Mouse (Mus musculus) midbrain, embryonic 10.5 days (tissue): ENCODE measurements around the gene Dock2. TPM values are rescaled to one million over a fixed set of nuclear protein-coding genes. Genes with fewer than 3 reads are reported as not detected.
A peak's percentile ranks its signal among the peaks of the same experiment; 100 is the strongest.

Source experiments
- DNase-seq: peaks from one replicate; pipeline ENCODE4 v3.0.0-alpha.2; 2017; ENCODE audit warnings: low spot score
- H3K27ac ChIP-seq: fragments of 300-500 bp; sonication (generic); replicated peaks from 2 replicates; pipeline ENCODE4 v1.5.1; 2016; ENCODE audit warnings: mild to moderate bottlenecking
- H3K27me3 ChIP-seq: fragments of 300-500 bp; sonication (generic); 2 replicates; pipeline ENCODE4 v1.6.1; 2016; ENCODE audit warnings: low read depth, mild to moderate bottlenecking; ENCODE audit not compliant: poor library complexity, severe bottlenecking
- H3K36me3 ChIP-seq: fragments of 300-500 bp; sonication (generic); 2 replicates; pipeline ENCODE4 v1.6.1; 2016; ENCODE audit warnings: mild to moderate bottlenecking, moderate library complexity
- H3K4me1 ChIP-seq: fragments of 300-500 bp; sonication (generic); 2 replicates; pipeline ENCODE4 v1.6.1; 2016
- H3K4me3 ChIP-seq: fragments of 300-500 bp; sonication (generic); 2 replicates; pipeline ENCODE4 v1.5.1; 2016; ENCODE audit warnings: mild to moderate bottlenecking, moderate library complexity
- H3K9me3 ChIP-seq: fragments of 300-500 bp; sonication (generic); replicated peaks from 2 replicates; pipeline ENCODE4 v1.6.1; 2016; ENCODE audit warnings: mild to moderate bottlenecking
- WGBS: fragments of 180-500 bp; shearing (Covaris S2); methylation state at CpG from one replicate; pipeline ENCODE4 v1.1.7; 2016; 5-methylcytosine and 5-hydroxymethylcytosine counted together
- polyA plus RNA-seq: library from polyadenylated mRNA; unstranded; fragments of >200 nt; fragmentation: Nextera tagmentation; extraction: Ambion mirVana; gene quantifications from 2 replicates; pipeline ENCODE4 v1.2.1, GENCODE M21; 2016

The Dock2 gene
- polyA plus RNA-seq, 1 experiment from 2014 or later: 0.69 TPM

DNA sequence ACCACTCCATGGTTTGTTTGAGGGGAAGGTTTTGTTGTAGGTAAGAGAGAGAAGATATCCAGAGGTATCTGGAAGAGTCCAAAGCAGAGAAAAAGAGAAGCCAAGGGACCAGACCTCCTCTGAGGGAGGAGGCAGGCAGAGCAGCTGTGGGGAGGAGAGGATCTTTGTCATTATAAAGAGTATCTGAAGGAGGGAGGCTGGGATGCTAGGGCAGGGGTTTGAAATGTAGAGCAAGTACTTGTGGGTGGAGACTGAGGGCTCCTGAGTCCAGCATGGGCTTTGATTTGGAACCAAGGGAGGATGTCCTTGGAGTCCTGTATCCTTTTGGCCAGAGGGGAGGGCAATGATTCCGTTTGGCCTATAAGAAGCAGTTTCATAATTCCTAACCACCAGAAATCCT is 346.2 kb downstream of the Dock2 start:
- WGBS: 64% methylated on average over 1 of the region's 1 CpGs
- Histone ChIP-seq H3K36me3 (no peaks in the 10 kb centered on the region), H3K4me1 (peaks cover 5% of the 10 kb centered on the region), H3K27me3 (no peaks in the 10 kb centered on the region), H3K27ac (no peak overlapping the region), H3K9me3 (no peaks in the 10 kb centered on the region), H3K4me3 (no peak overlapping the region)
- DNase-seq: no peak

DNA sequence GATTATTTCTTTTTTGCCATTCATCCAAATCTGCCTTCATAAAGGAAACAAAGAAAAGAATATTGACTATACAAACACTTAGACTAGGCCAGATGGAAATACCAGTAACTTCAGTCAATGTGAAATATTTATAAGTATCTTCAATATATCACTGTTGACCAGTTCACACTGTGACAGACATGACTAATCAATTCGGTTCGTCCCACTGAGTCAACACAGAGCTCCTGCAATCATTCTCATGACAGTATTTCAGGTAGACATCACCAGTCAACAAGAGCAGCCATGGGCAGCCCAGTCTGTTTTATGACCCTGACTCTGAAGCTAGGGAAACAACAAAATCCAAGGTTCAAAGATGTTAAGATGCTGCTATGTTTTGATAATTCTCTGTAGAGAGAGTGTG is 351.7 kb downstream of the Dock2 start:
- Histone ChIP-seq H3K27ac (no peak overlapping the region), H3K4me3 (no peak overlapping the region), H3K4me1 (peaks cover 5% of the 10 kb centered on the region), H3K9me3 (no peaks in the 10 kb centered on the region), H3K36me3 (no peaks in the 10 kb centered on the region), H3K27me3 (no peaks in the 10 kb centered on the region)
- DNase-seq: no peak
- 91% methylated on average over 2 of the region's 2 CpGs for WGBS

DNA sequence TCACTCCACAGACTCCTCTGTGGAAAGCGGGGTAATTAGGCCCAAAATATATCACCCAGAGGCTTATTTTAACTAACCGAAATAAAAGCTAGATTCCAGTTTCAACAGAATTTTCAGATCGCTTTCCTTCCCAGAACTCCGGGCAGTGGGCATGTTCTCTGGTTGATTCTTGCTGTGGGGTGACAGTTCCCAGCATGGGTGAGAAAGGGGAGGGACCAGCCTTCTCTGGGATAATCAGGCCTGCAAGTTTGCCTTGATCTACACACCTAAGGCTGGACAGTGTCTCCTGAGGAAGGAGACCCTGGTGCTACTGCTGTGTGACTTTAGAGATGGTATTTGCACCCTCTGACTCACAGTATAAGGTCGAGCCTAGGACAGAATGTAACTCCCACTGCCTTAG is 352.3 kb downstream of the Dock2 start:
- Histone ChIP-seq H3K27me3 (no peaks in the 10 kb centered on the region), H3K4me3 (no peak overlapping the region), H3K4me1 (peaks cover 5% of the 10 kb centered on the region), H3K27ac (no peak overlapping the region), H3K9me3 (no peaks in the 10 kb centered on the region), H3K36me3 (no peaks in the 10 kb centered on the region)
- WGBS: 73% methylated on average over 5 of the region's 5 CpGs
- no peak for DNase-seq

DNA sequence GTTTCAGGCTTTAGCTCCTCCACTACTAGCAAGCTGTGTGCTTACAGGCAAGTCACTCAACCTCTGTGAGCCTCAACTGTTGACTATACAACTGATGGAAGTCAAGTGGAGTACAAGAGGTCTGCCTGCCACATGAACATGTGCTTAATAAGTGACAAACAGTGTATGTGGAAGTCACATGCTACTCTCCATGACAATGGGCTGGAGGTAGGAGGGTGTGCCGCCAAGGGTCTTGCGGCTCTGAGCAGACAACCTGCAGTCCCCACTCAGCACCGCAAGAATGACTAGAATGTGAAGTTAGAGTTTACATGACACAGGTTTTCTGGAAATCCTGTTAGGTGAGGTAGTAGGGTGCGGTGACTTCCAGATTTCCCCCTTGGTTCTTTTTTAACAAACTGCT is 352.8 kb downstream of the Dock2 start:
- DNase-seq: no peak

DNA sequence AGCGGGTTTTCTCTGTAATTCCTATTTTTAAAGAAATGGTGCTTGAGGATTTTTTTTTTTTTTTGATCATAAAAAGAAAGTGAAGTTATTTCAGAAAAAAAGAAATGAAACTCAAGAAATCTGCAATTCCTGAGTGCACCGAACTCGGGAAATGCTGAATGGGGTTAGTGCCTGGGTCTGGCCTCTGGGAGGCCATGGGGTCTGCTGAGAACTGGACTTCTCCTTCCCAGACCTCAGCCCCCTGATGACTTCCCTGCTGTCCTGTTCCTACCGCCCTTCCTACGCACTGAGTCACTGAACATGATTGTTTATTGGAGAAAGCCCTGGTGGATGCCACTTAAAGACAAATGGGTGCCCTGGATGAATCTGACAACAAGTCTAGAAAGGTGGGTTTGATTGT is 356.5 kb downstream of the Dock2 start:
- Histone ChIP-seq H3K27me3 (no peaks in the 10 kb centered on the region), H3K36me3 (no peaks in the 10 kb centered on the region), H3K4me1 (peaks cover 5% of the 10 kb centered on the region), H3K4me3 (no peak overlapping the region), H3K27ac (no peak overlapping the region), H3K9me3 (no peaks in the 10 kb centered on the region)
- DNase-seq: no peak
- WGBS: 87% methylated on average over 5 of the region's 5 CpGs

More for the DNA sequence above, 352.8 kb downstream of the Dock2 start:
- 80% methylated on average over 4 of the region's 4 CpGs for WGBS
- H3K27ac ChIP-seq: no peak overlapping the region
- no peak overlapping the region for H3K4me3 ChIP-seq
- peaks cover 5% of the 10 kb centered on the region for H3K4me1 ChIP-seq
- no peaks in the 10 kb centered on the region for H3K27me3 ChIP-seq
- no peaks in the 10 kb centered on the region for H3K36me3 ChIP-seq
- H3K9me3 ChIP-seq: no peaks in the 10 kb centered on the region

DNA sequence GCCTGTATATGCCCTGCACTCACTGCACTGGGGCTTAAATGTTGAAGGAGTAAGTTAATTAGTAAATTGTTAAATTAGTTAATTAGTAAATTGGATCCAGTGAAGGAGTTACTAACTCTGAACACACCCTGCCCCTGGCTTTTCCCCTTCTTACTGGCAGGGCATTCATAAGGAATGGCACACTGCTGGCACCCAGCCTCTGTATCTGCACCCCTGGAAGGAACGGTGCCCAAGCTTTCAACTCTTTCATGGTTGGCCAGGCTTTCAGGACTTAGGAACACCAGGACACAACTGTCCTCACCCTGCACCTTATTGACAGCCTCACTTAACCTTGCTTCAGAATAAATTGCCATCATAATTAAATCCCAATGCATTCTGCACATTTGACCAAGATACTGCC is 359.1 kb downstream of the Dock2 start:
- no peaks in the 10 kb centered on the region for H3K9me3 ChIP-seq
- no peak for DNase-seq
- WGBS: 83% methylated on average over 1 of the region's 1 CpGs
- H3K36me3 ChIP-seq: no peaks in the 10 kb centered on the region
- no peak overlapping the region for H3K27ac ChIP-seq
- H3K4me1 ChIP-seq: peaks cover 5% of the 10 kb centered on the region
- no peak overlapping the region for H3K4me3 ChIP-seq
- no peaks in the 10 kb centered on the region for H3K27me3 ChIP-seq

DNA sequence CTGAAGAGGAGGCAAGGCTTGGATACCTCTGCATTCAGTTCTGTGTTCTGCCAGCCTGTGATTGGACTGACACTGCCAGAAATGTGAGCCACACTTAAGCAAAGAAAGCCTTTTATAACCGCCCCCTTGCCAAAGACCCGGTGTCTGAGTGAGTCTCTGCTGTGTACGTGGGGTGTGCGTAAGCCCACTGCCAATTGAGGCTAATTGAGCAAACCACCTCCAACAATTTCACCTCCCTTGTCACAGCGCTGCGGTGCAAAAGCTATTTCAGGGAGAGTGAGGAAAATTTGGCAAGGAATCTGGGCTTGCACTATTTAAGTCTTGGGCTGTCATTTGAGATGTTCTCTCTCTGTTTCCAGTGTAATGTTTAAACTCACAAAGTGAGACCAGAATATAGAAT is 362.6 kb downstream of the Dock2 start:
- H3K9me3 ChIP-seq: no peaks in the 10 kb centered on the region

DNA sequence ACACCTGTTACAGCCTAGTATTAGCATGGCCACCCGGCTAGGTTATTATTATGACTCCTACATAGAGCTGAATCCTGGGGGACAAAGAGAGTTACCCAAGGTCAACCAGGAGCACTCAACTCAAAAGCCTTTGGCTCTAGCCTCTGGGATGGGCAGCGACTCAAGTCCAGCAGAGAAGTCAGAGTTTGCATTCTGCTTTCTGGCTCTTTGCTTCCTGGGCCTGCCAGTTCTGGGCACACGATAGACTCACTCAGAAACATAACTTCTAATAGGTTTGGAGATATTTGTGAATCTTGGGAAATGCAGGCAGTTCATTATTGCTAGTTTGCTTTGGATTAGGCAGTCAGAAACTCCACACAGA is 367.1 kb downstream of the Dock2 start:
- 0 out of 2 replicates have a peak, but pooled peaks cover 3% of the 10 kb centered on the region for H3K27me3 ChIP-seq
- 0 out of 2 replicates have a peak overlapping the region, but pooled peaks have one; percentile 17 for H3K27ac ChIP-seq
- no peak for DNase-seq
- no peak overlapping the region for H3K4me3 ChIP-seq
- H3K9me3 ChIP-seq: 0 out of 2 replicates have a peak, but pooled peaks cover 3% of the 10 kb centered on the region
- peaks cover 19% of the 10 kb centered on the region for H3K4me1 ChIP-seq
- H3K36me3 ChIP-seq: no peaks in the 10 kb centered on the region
- WGBS: 75% methylated on average over 3 of the region's 3 CpGs

More for the DNA sequence above, 362.6 kb downstream of the Dock2 start:
- H3K36me3 ChIP-seq: no peaks in the 10 kb centered on the region
- H3K27me3 ChIP-seq: no peaks in the 10 kb centered on the region
- peaks cover 15% of the 10 kb centered on the region for H3K4me1 ChIP-seq
- no peak overlapping the region for H3K27ac ChIP-seq
- no peak for DNase-seq
- no peak overlapping the region for H3K4me3 ChIP-seq
- 82% methylated on average over 6 of the region's 6 CpGs for WGBS

DNA sequence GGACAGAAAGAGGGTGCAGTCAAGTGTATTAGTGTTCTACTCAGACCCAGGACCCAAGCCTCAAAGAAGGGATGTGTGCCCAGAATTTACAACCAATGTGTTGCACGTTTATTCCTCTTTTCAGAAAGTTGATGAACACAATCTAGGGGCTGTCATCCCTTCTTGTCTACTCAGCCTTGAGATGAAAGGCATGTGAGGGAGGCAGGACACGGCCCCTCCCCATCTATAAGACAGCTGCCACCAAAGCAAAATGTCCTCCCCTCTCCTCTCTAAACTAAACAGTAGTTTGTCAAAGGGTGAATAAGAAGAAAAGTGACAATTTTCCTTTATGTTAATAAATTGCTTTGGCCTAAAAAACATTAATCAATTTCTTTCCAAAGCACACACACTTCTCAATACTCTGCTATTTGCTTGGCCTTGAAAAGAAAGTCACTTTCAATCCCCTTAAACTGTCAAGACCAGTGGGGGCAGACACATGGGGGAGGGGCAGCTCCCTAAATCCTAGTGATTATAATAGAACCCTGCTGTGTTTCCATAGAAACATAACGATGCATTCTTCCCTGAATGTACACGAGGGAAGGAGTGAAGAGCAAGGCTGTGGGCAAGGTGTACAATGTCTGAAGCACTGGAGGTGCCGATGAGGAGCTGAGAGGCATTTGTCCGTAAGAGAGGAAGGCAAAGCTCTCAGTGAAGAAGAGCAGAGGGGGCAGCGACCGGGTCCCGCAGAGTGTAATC is 367.6 kb downstream of the Dock2 start:
- H3K9me3 ChIP-seq: 0 out of 2 replicates have a peak, but pooled peaks cover 3% of the 10 kb centered on the region
- DNase-seq: no peak
- no peaks in the 10 kb centered on the region for H3K36me3 ChIP-seq
- WGBS: 50% methylated on average over 9 of the region's 9 CpGs
- peaks cover 3% of the 10 kb centered on the region; the same call in 1 of the 2 replicates for H3K27me3 ChIP-seq
- peaks cover 25% of the 10 kb centered on the region for H3K4me1 ChIP-seq
- 0 out of 2 replicates have a peak overlapping the region, but pooled peaks have one; percentile 17 for H3K27ac ChIP-seq
- no peak overlapping the region for H3K4me3 ChIP-seq

DNA sequence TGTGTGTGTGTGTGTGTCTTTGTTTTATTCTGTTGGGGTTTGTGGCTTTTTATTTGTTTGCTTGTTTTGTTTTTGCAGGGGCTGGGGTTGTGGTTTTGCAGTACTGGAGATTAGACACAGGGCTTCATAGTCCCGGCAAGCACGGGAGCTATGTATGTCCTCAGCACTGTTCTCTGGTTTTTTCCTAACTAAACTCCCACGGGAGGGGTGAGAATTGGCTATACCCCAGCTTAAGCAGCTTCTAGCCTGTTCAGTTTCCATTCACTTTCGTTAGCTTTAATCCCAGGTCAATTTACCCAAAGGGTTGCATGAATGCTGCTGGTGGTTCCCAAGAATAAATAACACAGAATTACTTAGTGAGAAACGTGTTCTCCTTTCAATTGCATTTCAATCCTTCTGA is 376.8 kb downstream of the Dock2 start:
- no peak overlapping the region for H3K4me3 ChIP-seq
- no peak for DNase-seq
- peaks cover 26% of the 10 kb centered on the region for H3K27me3 ChIP-seq
- H3K27ac ChIP-seq: no peak overlapping the region
- H3K9me3 ChIP-seq: no peaks in the 10 kb centered on the region
- 33% methylated on average over 5 of the region's 5 CpGs for WGBS
- no peaks in the 10 kb centered on the region for H3K36me3 ChIP-seq
- peaks cover 44% of the 10 kb centered on the region for H3K4me1 ChIP-seq

DNA sequence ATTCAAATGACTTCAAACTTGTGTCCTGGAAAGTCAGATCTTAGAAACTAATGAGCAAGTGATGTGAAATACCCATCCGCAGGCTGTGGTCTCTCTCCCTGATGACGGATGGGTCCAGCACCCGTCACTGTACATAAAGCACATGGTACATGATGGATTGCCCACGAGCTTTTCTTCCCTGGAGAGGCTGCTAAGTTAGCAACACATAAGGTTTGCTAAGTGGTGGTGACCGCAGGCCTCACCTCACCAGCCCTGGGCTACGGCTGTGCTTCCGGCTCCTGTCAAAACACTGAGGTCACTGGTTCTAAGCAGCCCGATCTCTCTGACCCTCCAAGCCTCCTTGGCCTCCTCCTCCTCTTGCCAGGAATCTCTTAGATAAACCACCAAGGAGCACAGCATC is 377.4 kb downstream of the Dock2 start:
- Histone ChIP-seq H3K4me3 (no peak overlapping the region), H3K27ac (0 out of 2 replicates have a peak overlapping the region, but pooled peaks have one; percentile 6), H3K27me3 (peaks cover 26% of the 10 kb centered on the region), H3K4me1 (peaks cover 39% of the 10 kb centered on the region), H3K36me3 (no peaks in the 10 kb centered on the region), H3K9me3 (no peaks in the 10 kb centered on the region)
- no peak for DNase-seq
- WGBS: 79% methylated on average over 8 of the region's 8 CpGs

DNA sequence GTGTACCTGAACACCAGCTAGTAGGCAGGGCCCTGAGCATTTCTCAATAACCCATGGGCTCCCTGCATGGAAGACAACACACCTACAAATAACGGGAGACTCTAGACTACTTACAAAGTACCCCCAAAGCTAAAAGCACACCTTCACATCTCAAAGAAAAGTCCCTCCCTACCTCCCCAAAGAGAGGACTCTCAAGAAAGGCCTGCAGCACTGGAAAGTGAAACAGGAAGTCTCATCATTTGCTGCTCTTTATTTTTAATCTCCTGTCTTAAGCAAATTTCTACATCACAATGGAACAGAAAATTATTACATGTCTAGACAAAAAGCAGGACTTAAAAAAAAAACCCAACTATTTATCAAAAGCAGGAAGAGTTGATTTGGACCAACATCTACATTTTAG is 378.4 kb downstream of the Dock2 start:
- DNase-seq: no peak
- Histone ChIP-seq H3K4me1 (peaks cover 36% of the 10 kb centered on the region), H3K9me3 (no peaks in the 10 kb centered on the region), H3K27ac (no peak overlapping the region), H3K27me3 (peaks cover 24% of the 10 kb centered on the region), H3K36me3 (no peaks in the 10 kb centered on the region), H3K4me3 (no peak overlapping the region)
- WGBS: 86% methylated on average over 1 of the region's 1 CpGs

DNA sequence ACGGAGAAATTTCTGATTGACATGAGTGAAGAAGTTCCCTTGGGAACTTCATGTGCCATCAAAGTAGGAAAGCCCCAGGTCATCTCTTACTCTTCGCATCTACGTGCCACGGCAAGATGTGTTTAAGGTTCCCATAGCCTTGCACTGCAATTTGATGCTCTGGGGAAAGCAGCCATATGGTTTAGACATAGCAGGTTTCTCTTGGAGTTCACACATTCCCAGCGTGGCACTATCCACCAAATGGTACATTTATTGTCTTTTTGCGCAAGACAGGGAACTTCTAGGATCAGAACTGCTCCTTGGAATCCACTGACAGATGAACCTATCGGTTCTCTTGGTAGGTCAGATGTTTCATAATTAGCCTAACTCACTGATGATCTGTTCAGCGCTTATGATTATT is 382.3 kb downstream of the Dock2 start:
- no peak for DNase-seq
- Histone ChIP-seq H3K27ac (no peak overlapping the region), H3K4me3 (no peak overlapping the region), H3K36me3 (no peaks in the 10 kb centered on the region), H3K9me3 (no peaks in the 10 kb centered on the region), H3K27me3 (0 out of 2 replicates have a peak, but pooled peaks cover 9% of the 10 kb centered on the region), H3K4me1 (peaks cover 14% of the 10 kb centered on the region)
- WGBS: 91% methylated on average over 8 of the region's 8 CpGs
